Mouse (Mus musculus) hindlimb bud, embryonic 11.5 days (tissue): Measurements from ENCODE around the gene Frmd8.
"Not testable (repeated sequence)": the region's sequence is repeated elsewhere in the genome, so short reads cannot be mapped to it uniquely, and the experiment has no call there.

Experiments used
- DNase-seq: peaks from one replicate; pipeline ENCODE4 v3.0.0-alpha.2; 2012; ENCODE audit warnings: low read depth, low spot score; ENCODE audit errors: extremely low spot score

Gene Frmd8

GRCm38 (mm10) chr19:5887234-5887815 lies 12.3 kb upstream of the Frmd8 start:
- DNase-seq, result no peak

DNA sequence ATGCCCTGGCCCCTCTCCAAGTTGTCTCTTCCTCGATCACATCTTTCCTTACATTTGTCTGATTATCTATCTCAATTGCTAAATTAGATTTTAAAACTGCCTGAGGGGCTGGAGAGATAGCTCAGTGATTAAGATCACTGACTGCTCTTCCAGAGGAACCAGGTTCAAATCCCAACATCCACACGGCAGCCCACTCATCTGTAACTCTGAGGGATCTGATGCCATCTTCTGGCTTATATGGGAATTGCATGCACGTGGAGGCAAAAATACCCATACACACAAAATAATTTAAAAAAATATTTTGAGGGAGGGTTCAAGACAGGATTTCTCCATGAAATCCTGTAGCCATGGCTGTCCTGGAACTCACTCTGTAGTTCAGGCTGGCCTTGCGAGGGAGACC lies 10.8 kb upstream of the Frmd8 start:
- no peak for DNase-seq

DNA sequence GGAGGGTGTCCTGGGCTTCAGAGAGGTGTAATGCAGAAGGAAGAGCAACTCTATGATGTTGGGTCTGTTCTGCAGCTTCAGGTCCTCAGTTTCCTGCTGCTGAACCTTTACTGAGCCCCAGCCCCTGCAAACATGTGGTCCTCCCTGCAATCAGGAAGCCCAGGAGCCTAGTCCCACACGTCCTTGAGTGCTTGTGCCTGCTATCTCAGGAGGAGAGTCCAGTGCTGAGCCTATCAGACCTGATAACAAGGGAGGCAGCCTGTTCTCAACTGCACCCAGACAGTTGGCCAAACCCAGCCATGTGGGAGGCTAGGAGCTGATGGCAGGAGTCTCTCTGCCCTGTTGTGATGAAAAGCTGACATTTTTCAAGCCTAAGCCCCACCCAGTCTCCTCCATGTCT lies 8.9 kb upstream of the Frmd8 start:
- no peak for DNase-seq

DNA sequence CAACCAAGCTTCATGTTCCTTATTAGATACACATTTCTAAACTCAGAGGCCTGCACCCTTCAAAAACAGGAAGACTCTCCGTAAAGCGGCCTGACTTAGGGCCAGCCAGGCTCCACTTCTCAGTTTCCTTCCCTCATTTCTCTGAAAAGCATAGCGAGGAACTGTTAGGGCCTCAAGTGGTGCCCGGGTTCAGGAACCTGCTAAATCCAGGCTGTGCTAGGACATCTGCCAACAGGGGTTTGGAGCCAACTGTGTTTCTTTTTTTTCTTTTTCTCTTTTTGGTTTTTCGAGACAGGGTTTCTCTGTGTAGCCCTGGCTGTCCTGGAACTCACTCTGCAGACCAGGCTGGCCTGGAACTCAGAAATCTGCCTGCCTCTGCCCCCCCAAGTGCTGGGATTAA lies 7.0 kb upstream of the Frmd8 start:
- not testable (repeated sequence) for DNase-seq

DNA sequence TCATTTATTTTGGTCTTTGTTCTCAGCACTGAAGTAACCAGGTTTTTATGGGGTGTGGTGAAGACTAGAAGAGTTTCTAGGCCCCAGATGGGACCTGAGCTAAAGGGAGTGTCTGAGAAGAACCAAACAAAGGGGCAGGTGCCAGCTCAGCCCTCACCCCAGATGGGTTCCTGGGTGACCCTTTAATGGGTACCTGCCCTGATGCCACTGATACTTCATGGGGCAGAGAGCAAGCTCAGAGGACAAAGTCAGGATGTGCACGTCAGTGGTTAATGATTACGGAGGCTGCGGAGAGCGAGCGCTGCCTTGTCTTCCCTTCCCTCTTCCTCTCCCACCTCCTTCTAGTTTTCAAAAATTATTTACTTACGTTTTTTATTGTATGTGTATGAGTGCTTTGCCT lies 6.1 kb upstream of the Frmd8 start:
- DNase-seq, result no peak

DNA sequence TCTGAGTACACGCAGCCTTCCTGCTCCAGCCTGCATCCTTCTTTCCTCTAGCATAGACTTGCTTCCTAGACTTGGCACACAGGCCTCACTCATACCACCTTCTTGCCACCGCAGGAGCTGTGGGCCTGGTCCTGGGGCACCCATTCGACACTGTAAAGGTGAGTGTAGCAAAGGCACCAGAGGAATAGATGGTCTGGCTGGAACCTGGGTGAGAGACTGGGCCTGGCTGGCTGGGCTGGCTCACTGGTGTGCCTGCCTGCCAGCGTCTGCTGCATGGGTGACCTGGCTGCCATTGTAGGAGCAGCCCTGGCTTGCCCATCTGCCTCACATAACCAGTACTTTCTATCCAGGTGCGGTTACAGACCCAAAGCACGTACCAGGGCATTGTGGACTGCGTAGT lies 4.7 kb upstream of the Frmd8 start:
- no peak for DNase-seq

DNA sequence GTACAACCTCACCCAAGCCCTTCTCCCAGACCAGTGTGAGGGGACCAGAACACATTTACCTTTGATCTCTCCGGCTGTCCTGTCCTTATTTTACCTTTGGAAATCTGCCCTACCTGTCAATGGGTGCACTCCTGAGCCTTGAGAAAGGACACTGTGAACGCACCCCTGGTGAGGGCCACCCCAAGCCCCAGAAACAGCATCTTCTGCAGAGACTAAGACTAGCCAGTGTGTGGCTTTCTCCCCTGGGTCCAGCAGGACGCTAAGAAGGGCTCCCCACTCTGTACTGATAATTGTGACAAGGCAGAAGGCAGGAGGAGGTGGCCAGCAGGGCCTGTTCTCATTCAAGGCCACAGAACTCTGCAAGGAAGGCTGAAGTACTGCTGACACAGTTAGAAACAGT lies 3.8 kb upstream of the Frmd8 start:
- DNase-seq, result no peak

- no peak for DNase-seq
Measured at GRCm38 (mm10) chr19:5878362-5878722, 3.3 kb upstream of the Frmd8 start.

DNA sequence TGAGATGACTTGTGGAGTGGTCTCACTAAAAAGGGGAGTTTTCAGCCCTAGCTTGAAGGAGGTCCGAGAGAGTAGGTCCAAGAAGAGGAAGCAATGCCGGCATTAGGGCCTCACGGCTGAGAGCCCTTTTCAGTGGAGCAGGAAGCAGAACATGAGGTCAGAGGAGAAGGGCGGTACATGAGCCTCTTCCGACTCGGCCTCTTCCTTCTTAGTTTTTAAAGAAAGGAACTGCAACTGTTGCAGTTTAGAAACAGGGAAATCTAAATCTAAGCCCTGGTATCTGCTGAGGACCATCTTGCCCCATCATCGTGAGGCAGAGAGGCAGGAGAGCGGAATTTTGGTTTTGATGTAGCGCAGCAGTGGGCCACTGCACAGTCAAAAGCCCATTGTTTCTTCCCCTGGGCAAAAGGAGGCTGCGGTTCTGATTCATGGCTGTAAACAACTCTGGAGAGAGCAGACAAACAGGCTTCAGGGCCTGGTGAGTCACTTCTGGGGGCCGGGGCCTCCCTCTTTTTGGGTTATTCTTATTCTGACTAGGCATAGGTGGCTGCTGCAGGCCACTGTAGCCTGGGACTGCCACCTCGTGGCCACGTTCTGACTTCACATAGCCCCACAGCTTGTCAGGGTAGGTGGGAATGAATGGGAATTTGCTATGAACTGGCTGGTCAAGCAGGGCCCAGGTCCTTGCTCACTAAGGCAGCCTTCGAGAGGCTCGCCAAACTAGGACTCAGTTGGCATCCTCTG lies 2.7 kb upstream of the Frmd8 start, which contains the start of gene Slc25a45:
TSS of gene Slc25a45 (plus strand) at position 191 of the 744 bp plus-strand sequence.
- no peak for DNase-seq

DNA sequence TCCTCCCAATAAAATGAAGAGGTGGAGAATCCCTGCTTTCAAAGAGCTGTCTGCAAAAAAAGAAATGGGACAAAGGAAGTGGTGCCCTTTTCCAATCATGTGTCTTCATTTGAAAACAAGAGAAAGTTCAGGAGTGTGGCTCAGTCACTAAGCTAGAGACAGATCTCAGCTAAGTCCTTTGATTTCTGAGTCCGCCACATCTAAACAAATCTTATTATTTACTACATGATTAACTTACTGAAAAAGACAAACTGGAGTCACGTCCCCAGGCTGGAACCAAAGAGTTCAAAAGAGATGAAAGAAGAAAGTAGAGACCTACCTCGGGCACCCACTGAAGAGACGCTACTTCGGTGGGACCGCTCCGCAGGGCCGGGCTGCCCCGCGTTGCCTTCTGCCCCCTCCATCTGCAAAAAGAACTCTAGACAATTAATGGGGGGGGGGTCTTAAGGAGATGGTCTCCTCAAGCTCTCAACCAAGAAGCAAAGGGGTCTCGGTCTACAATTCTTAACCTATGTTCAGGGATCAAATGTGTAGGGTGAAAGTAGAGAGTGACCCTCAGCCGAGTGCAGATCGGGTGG lies 594 bp downstream of the Frmd8 start:
- DNase-seq, result no peak

GRCm38 (mm10) chr19:5872931-5873556 lies 2.0 kb downstream of the Frmd8 start:
- DNase-seq, result no peak

DNA sequence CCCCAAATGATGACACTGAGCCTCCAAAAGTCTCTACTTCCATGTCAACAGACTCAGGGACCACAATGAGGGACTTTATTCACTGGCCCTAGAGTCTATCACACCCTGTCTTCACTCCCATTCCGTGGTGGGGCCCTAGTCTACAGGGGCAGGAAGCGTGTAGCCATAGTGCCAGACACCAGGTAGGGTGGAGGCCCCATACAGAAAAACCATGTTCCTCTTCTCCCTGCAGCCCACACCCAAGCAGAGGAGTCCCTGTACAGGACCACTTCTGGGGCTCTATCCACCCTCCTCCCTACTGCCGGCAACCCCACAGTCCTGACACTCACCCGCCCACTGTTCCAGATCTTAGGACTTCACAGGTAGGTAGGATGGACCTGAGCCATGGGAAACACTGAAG lies 2.5 kb downstream of the Frmd8 start:
- DNase-seq, result no peak

GRCm38 (mm10) chr19:5871683-5872082 lies 3.4 kb downstream of the Frmd8 start:
- no peak for DNase-seq

DNA sequence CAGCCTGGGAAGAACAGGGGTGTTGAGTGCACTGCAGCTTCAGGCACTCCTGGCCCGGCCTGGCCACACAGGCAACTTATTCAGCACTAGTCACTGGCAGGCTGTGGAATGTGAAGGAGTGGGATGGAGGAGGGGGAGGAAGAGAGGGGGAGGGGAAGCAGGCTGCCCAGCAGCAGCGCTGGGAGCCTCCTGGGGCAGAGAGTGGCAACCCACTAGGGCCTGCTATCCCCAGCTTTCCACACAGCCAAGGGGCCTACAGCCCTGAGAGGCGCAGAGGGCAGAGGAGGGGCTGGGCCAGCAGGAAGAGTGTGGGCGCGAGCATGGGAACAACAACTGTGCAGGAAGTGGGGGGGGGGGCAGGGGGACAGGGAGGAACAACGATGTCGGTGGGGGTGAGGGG lies 3.8 kb downstream of the Frmd8 start:
- no peak for DNase-seq

DNA sequence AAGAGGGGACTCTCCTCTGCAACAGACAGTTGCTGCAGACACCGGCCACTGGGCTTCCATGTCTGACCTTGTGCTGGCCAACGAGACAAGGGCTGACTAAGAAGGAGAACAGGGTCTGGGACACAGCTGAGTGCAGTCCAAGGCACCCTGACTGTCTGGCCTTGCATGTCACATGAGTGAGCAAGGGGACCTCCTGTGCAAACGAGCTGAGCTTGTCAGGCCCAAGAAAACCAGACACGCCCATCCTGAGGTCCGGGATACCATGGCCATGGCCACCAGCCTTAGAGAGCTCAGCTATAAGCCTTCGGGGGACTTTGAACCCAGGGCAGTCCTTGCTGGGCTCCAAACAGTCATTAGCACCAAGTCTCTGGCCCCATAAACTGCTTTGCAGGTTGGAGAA lies 7.0 kb downstream of the Frmd8 start:
- no peak for DNase-seq

- DNase-seq, result no peak
Measured at GRCm38 (mm10) chr19:5864710-5865398, 10.2 kb downstream of the Frmd8 start.

- no peak for DNase-seq
Measured at GRCm38 (mm10) chr19:5863776-5864175, 11.3 kb downstream of the Frmd8 start.

GRCm38 (mm10) chr19:5862335-5863085 lies 12.6 kb downstream of the Frmd8 start:
- no peak for DNase-seq

DNA sequence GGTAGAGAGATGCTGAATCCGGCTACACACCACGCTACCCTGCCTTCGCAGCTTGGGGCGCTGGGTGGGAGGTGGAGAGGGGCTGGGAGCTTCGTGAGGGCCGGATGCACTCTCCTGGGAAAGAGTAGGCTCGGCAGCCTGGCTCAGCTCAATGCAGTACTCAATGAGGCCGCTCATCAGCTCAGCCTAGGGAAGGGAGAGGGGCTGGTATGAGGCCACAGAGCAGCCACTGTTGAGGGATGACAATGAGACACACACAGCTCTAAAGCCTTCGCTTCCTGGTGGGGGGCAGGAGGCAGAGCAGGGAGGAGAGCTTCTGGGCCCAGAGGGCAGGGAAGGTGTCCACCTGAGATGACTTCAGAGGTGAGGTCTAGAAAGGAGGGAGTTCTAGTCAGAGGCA lies 18.5 kb downstream of the Frmd8 start:
- no peak for DNase-seq

- DNase-seq, result no peak
Measured at GRCm38 (mm10) chr19:5852035-5852722, 22.9 kb downstream of the Frmd8 start.
